Mouse (Mus musculus) heart, embryonic 11.5 days (tissue): ENCODE measurements around the gene Scaf11. TPM values are rescaled to one million over a fixed set of nuclear protein-coding genes. Genes with fewer than 3 reads are reported as not detected.

Experiments used
- ATAC-seq: fragments of 200-750 bp; cut with Nextera tagmentation; replicated peaks from 2 replicates; pipeline ENCODE4 v1.8.0; 2017; ENCODE audit warnings: moderate library complexity; ENCODE audit not compliant: insufficient number of reproducible peaks, low FRiP score, low TSS enrichment
- H3K27ac ChIP-seq: fragments of 300-500 bp; sonication (generic); 2 replicates; pipeline ENCODE4 v1.5.1; 2014; ENCODE audit warnings: mild to moderate bottlenecking, low read depth, low read length
- H3K27me3 ChIP-seq: fragments of 300-500 bp; sonication (generic); 2 replicates; pipeline ENCODE4 v1.6.1; 2014; ENCODE audit warnings: mild to moderate bottlenecking, low read length, mixed read lengths; ENCODE audit not compliant: control insufficient read depth, insufficient read depth
- H3K36me3 ChIP-seq: fragments of 300-500 bp; sonication (generic); 2 replicates; pipeline ENCODE4 v1.6.1; 2014; ENCODE audit warnings: mild to moderate bottlenecking, low read length, moderate library complexity, mixed read lengths; ENCODE audit not compliant: control insufficient read depth, insufficient read depth
- H3K4me1 ChIP-seq: fragments of 300-500 bp; sonication (generic); 2 replicates; pipeline ENCODE4 v1.6.1; 2014; ENCODE audit warnings: low read length; ENCODE audit not compliant: control insufficient read depth, insufficient read depth
- H3K4me2 ChIP-seq: fragments of 300-500 bp; sonication (generic); 2 replicates; pipeline ENCODE4 v1.6.1; 2014; ENCODE audit warnings: mild to moderate bottlenecking, moderate library complexity
- H3K4me3 ChIP-seq: fragments of 300-500 bp; sonication (generic); 2 replicates; pipeline ENCODE4 v1.5.1; 2014; ENCODE audit warnings: low read depth, low read length
- H3K9ac ChIP-seq: fragments of 300-500 bp; sonication (generic); 2 replicates; pipeline ENCODE4 v1.6.1; 2014; ENCODE audit warnings: mild to moderate bottlenecking, low read depth, low read length, moderate library complexity
- H3K9me3 ChIP-seq: fragments of 300-500 bp; sonication (generic); replicated peaks from 2 replicates; pipeline ENCODE4 v1.6.1; 2016; ENCODE audit warnings: low read length; ENCODE audit not compliant: control insufficient read depth
- WGBS: fragments of 180-500 bp; shearing (Covaris S2); extraction: QIAGEN DNeasy Blood & Tissue Kit; methylation state at CpG from one replicate; pipeline ENCODE4 v1.1.7; 2014; ENCODE audit not compliant: insufficient replicate concordance; 5-methylcytosine and 5-hydroxymethylcytosine counted together
- microRNA-seq: library from miRNA; unstranded; fragments of <30 nt; microRNA quantifications from one replicate; pipeline ENCODE4, GENCODE M21; 2016; ENCODE audit warnings: borderline number of aligned reads
- polyA plus RNA-seq: library from polyadenylated mRNA; unstranded; fragments of >200 nt; fragmentation: Nextera tagmentation; extraction: Ambion mirVana; gene quantifications from 2 replicates; pipeline ENCODE4 v1.2.1, GENCODE M21; 2014

Scaf11 gene
- polyA plus RNA-seq, 1 experiment from 2014 or later: 77.3 TPM

DNA sequence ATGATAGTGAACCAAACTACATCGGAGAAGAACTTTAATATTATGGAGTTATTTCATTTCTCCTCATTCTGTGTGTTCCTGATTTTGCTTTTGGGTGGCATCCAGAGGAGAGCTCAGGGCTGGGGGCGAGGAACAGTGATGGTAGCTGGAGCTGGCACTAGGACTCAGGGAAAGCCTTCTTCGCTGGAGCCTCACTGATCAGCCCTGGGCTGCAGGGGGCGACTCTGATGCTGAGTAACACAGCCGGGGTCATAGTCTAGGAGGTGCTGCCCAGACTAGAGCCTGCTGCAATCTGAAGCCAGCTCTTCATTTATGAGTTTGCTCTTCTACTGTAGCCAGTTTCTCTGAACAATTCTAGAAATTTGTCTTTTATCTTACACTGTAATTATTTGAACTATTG is 87.5 kb downstream of the Scaf11 start:
- H3K36me3 ChIP-seq: peaks cover 35% of the 10 kb centered on the region
- no peak for ATAC-seq
- 84% methylated on average over 5 of the region's 5 CpGs for WGBS

DNA sequence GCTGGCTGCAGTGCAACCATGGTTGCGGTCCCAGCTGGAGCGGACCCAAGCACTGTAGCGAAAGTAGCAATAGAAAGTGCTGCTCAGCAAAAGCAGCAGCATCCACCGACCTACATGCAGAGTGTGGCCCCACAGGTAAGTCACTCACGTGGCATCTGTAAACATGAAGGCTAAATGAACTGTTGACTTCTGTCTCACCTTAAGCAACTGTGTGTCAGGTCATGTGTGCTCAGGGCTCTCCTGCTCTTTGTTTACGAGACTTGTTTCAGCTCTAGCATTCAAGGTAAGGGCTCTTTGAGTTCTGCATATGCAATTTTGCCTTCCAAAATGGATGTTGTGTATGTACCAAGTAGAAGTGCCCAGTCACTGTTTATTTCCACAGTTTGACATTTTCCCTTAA is 88.0 kb downstream of the Scaf11 start:
- H3K4me2 ChIP-seq: no peak overlapping the region
- H3K27me3 ChIP-seq: no peaks in the 10 kb centered on the region
- no peak overlapping the region for H3K4me3 ChIP-seq
- no peak for ATAC-seq
- 95% methylated on average over 6 of the region's 6 CpGs for WGBS
- H3K9ac ChIP-seq: no peak overlapping the region
- H3K36me3 ChIP-seq: peaks cover 35% of the 10 kb centered on the region
- H3K9me3 ChIP-seq: no peaks in the 10 kb centered on the region
- no peaks in the 10 kb centered on the region for H3K4me1 ChIP-seq
- H3K27ac ChIP-seq: no peak overlapping the region

More for the DNA sequence above, 87.5 kb downstream of the Scaf11 start:
- H3K27me3 ChIP-seq: no peaks in the 10 kb centered on the region
- H3K9ac ChIP-seq: no peak overlapping the region
- H3K27ac ChIP-seq: no peak overlapping the region
- no peaks in the 10 kb centered on the region for H3K9me3 ChIP-seq
- no peak overlapping the region for H3K4me3 ChIP-seq
- no peaks in the 10 kb centered on the region for H3K4me1 ChIP-seq
- H3K4me2 ChIP-seq: no peak overlapping the region

DNA sequence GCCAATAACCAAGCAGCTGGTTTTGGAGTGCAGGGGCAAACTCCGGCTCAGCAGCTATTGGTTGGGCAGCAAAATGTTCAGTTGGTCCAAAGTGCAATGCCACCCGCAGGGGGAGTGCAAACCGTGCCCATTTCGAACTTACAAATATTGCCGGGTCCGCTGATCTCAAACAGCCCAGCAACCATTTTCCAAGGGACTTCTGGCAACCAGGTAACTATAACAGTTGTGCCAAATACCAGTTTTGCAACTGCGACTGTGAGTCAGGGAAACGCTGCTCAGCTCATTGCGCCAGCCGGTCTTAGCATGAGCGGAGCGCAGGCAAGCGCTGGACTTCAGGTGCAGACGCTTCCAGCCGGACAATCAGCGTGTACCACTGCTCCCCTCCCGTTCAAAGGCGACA is 89.3 kb downstream of the Scaf11 start:
- H3K27me3 ChIP-seq: no peaks in the 10 kb centered on the region
- no peak overlapping the region for H3K27ac ChIP-seq
- H3K4me2 ChIP-seq: no peak overlapping the region
- no peaks in the 10 kb centered on the region for H3K4me1 ChIP-seq
- H3K4me3 ChIP-seq: no peak overlapping the region
- H3K36me3 ChIP-seq: peaks cover 32% of the 10 kb centered on the region
- no peak for ATAC-seq
- H3K9ac ChIP-seq: no peak overlapping the region
- 95% methylated on average over 18 of the region's 18 CpGs for WGBS
- H3K9me3 ChIP-seq: no peaks in the 10 kb centered on the region

DNA sequence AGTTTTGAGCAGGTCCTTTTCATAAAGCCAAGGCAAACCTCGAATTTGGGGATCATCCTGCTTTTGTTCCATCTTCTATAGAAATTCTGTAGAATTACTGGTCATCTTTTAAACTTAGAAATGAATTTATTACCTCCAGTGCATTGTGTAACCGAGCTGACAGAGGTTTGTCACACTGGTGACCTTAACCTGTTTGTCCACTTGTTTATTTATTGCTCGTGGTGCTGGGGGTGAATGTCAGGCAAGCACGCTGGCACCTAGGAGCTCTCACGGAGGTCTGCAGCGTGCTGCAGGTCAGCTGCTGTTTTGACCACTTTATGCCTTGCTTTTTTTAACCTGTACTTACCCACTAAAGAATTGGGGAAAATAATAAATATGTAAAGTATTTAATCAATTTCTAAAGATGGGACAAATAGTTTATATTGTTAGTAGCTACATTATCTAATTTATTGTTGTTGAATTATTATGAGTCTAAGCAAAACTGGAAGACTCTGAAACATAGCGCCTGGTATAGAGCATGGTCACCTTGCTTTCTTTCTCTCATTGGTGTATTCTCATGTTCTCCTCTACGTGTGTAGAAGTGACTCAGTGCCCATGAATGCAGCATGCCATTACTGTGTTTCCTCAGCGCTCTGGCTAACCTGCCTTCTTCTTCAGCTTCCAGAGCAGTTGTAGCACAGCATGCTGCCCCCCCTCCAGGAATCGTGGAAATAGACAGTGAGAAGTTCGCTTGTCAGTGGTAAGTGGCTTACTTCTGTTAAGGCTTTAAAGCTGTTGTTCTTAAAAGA is 94.3 kb downstream of the Scaf11 start:
- Histone ChIP-seq H3K4me3 (no peak overlapping the region), H3K4me2 (no peak overlapping the region), H3K4me1 (no peaks in the 10 kb centered on the region), H3K27me3 (no peaks in the 10 kb centered on the region), H3K9ac (no peak overlapping the region), H3K36me3 (peaks cover 42% of the 10 kb centered on the region), H3K9me3 (no peaks in the 10 kb centered on the region), H3K27ac (no peak overlapping the region)
- WGBS: 82% methylated on average over 11 of the region's 11 CpGs
- no peak for ATAC-seq

DNA sequence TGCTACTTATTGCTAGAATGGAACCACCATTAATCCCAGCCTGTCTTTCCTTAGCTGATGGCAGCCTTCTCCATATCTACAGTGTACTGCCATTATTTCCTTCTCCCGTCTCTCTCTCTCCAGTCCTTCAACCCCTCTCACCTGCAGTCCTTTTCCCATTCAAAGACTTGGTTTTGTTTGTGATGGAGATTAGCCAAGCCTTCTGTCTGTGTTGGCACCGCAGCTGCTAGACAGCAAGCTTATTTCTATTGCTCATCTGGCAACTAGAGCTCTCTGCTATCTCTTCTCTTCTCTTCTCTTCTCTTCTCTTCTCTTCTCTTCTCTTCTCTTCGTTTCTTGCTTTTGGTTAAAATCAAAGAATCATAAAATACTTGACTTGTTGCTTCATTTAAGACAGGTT is 95.3 kb downstream of the Scaf11 start:
- H3K27ac ChIP-seq: no peak overlapping the region
- no peak overlapping the region for H3K4me3 ChIP-seq
- no peak overlapping the region for H3K9ac ChIP-seq
- H3K9me3 ChIP-seq: no peaks in the 10 kb centered on the region
- no peaks in the 10 kb centered on the region for H3K27me3 ChIP-seq
- H3K4me2 ChIP-seq: no peak overlapping the region
- H3K4me1 ChIP-seq: 0 out of 2 replicates have a peak, but pooled peaks cover 3% of the 10 kb centered on the region
- H3K36me3 ChIP-seq: peaks cover 33% of the 10 kb centered on the region
- WGBS: 79% methylated on average over 3 of the region's 3 CpGs
- no peak for ATAC-seq

Small RNA genes within 50 kb of the gene (microRNA-seq; reads per million reads assigned to microRNA genes)
- gene Gm25397: not detected

Other genes with a start within 250 kb of the Scaf11 start
- gene Arid2, start 173.3 kb downstream of the Scaf11 start, polyA plus RNA-seq: 22.0 and 22.6 TPM in 2 replicates
- gene Slc38a1, start 182.1 kb upstream of the Scaf11 start, polyA plus RNA-seq: 75.5 and 81.9 TPM in 2 replicates
- gene Slc38a2, start 238.9 kb upstream of the Scaf11 start, polyA plus RNA-seq: 139 and 157 TPM in 2 replicates